Mouse (Mus musculus): ENCODE measurements around the gene Gm43720. TPM values are rescaled to one million over a fixed set of nuclear protein-coding genes. Genes with fewer than 3 reads are reported as not detected.

Gene Gm43720
- polyA plus RNA-seq, 1 experiment: not detected

- TF ChIP-seq POLR2A (IDR thresholded peaks at IDR 0.05; ENCODE audit: low read depth, low read length) (no peak), CTCF (conservative IDR thresholded peaks at IDR 0.05; ENCODE audit: insufficient read depth, insufficient read length, low read depth, low read length) (no peak)
- no peaks in the 10 kb centered on the region for H3K27me3 ChIP-seq (replicated peaks; ENCODE audit: control insufficient read depth, insufficient read depth, low read length)
- no peak for DNase-seq
- no peak overlapping the region for H3K4me3 ChIP-seq (ENCODE audit: insufficient read depth, low read depth, low read length)
- WGBS: 86% methylated on average over 10 of the region's 10 CpGs
- H3K4me1 ChIP-seq (ENCODE audit: control insufficient read depth, insufficient read depth, low read length): no peaks in the 10 kb centered on the region; the same call in 1 of the 2 replicates
- no peak overlapping the region for H3K27ac ChIP-seq (ENCODE audit: insufficient read depth, low read depth, low read length)
- H3K36me3 ChIP-seq (ENCODE audit: control insufficient read depth, insufficient read depth, low read length): no peaks in the 10 kb centered on the region
Observed at GRCm38 (mm10) chr5:138256966-138257584, 22.7 kb downstream of the Gm43720 start.

GRCm38 (mm10) chr5:138256094-138256467, 23.7 kb downstream of the Gm43720 start:
- no peaks in the 10 kb centered on the region for H3K36me3 ChIP-seq (ENCODE audit: control insufficient read depth, insufficient read depth, low read length)
- WGBS: 8% methylated on average over 7 of the region's 7 CpGs
- peak overlapping the region; percentile 71 for H3K27ac ChIP-seq (ENCODE audit: insufficient read depth, low read depth, low read length)
- H3K4me1 ChIP-seq (ENCODE audit: control insufficient read depth, insufficient read depth, low read length): no peaks in the 10 kb centered on the region; the same call in 1 of the 2 replicates
- H3K4me3 ChIP-seq (ENCODE audit: insufficient read depth, low read depth, low read length): peak overlapping the region; percentile 79
- TF ChIP-seq POLR2A (IDR thresholded peaks at IDR 0.05; ENCODE audit: low read depth, low read length) (no peak), CTCF (conservative IDR thresholded peaks at IDR 0.05; ENCODE audit: insufficient read depth, insufficient read length, low read depth, low read length) (no peak)
- no peak for DNase-seq
- no peaks in the 10 kb centered on the region for H3K27me3 ChIP-seq (replicated peaks; ENCODE audit: control insufficient read depth, insufficient read depth, low read length)

GRCm38 (mm10) chr5:138255353-138256093, 24.2 kb downstream of the Gm43720 start, which contains the start of gene Lamtor4:
Lamtor4 (plus strand) TSS chr5:138255482.
- TF ChIP-seq CTCF (conservative IDR thresholded peaks at IDR 0.05; ENCODE audit: insufficient read depth, insufficient read length, low read depth, low read length) (peak; percentile 48), POLR2A (IDR thresholded peaks at IDR 0.05; ENCODE audit: low read depth, low read length) (peak; percentile 74)
- no peaks in the 10 kb centered on the region for H3K36me3 ChIP-seq (ENCODE audit: control insufficient read depth, insufficient read depth, low read length)
- H3K4me1 ChIP-seq (ENCODE audit: control insufficient read depth, insufficient read depth, low read length): no peaks in the 10 kb centered on the region; the same call in 1 of the 2 replicates
- peak within 1 kb of the TSS; percentile 79 for H3K4me3 ChIP-seq (ENCODE audit: insufficient read depth, low read depth, low read length)
- peak; percentile 99 for DNase-seq
- no peaks in the 10 kb centered on the region for H3K27me3 ChIP-seq (replicated peaks; ENCODE audit: control insufficient read depth, insufficient read depth, low read length)
- under 1% methylated on average over 38 of the region's 38 CpGs for WGBS
- peak within 1 kb of the TSS; percentile 71 for H3K27ac ChIP-seq (ENCODE audit: insufficient read depth, low read depth, low read length)

- no peak overlapping the region for H3K4me3 ChIP-seq (ENCODE audit: insufficient read depth, low read depth, low read length)
- no peak for TF ChIP-seq CTCF (conservative IDR thresholded peaks at IDR 0.05; ENCODE audit: insufficient read depth, insufficient read length, low read depth, low read length)
- no peak for TF ChIP-seq POLR2A (IDR thresholded peaks at IDR 0.05; ENCODE audit: low read depth, low read length)
- H3K27ac ChIP-seq (ENCODE audit: insufficient read depth, low read depth, low read length): no peak overlapping the region
- no peak for DNase-seq
- 94% methylated on average over 3 of the region's 3 CpGs for WGBS
- H3K4me1 ChIP-seq (ENCODE audit: control insufficient read depth, insufficient read depth, low read length): no peaks in the 10 kb centered on the region; the same call in 1 of the 2 replicates
- H3K27me3 ChIP-seq (replicated peaks; ENCODE audit: control insufficient read depth, insufficient read depth, low read length): no peaks in the 10 kb centered on the region
- no peaks in the 10 kb centered on the region for H3K36me3 ChIP-seq (ENCODE audit: control insufficient read depth, insufficient read depth, low read length)
Observed at GRCm38 (mm10) chr5:138253061-138253460, 26.7 kb downstream of the Gm43720 start.

GRCm38 (mm10) chr5:138251144-138251543, 28.6 kb downstream of the Gm43720 start:
- WGBS: 86% methylated on average over 12 of the region's 12 CpGs
- no peak overlapping the region for H3K27ac ChIP-seq (ENCODE audit: insufficient read depth, low read depth, low read length)
- H3K27me3 ChIP-seq (replicated peaks; ENCODE audit: control insufficient read depth, insufficient read depth, low read length): no peaks in the 10 kb centered on the region
- no peak overlapping the region for H3K4me3 ChIP-seq (ENCODE audit: insufficient read depth, low read depth, low read length)
- no peaks in the 10 kb centered on the region for H3K36me3 ChIP-seq (ENCODE audit: control insufficient read depth, insufficient read depth, low read length)
- TF ChIP-seq POLR2A (IDR thresholded peaks at IDR 0.05; ENCODE audit: low read depth, low read length) (no peak), CTCF (conservative IDR thresholded peaks at IDR 0.05; ENCODE audit: insufficient read depth, insufficient read length, low read depth, low read length) (no peak)
- DNase-seq: no peak
- no peaks in the 10 kb centered on the region; the same call in 1 of the 2 replicates for H3K4me1 ChIP-seq (ENCODE audit: control insufficient read depth, insufficient read depth, low read length)

GRCm38 (mm10) chr5:138241511-138241910, 38.2 kb downstream of the Gm43720 start:
- TF ChIP-seq CTCF (conservative IDR thresholded peaks at IDR 0.05; ENCODE audit: insufficient read depth, insufficient read length, low read depth, low read length) (no peak), POLR2A (IDR thresholded peaks at IDR 0.05; ENCODE audit: low read depth, low read length) (no peak)
- no peak overlapping the region for H3K27ac ChIP-seq (ENCODE audit: insufficient read depth, low read depth, low read length)
- no peaks in the 10 kb centered on the region for H3K27me3 ChIP-seq (replicated peaks; ENCODE audit: control insufficient read depth, insufficient read depth, low read length)
- H3K4me3 ChIP-seq (ENCODE audit: insufficient read depth, low read depth, low read length): no peak overlapping the region
- no peak for DNase-seq
- no peaks in the 10 kb centered on the region for H3K36me3 ChIP-seq (ENCODE audit: control insufficient read depth, insufficient read depth, low read length)
- H3K4me1 ChIP-seq (ENCODE audit: control insufficient read depth, insufficient read depth, low read length): no peaks in the 10 kb centered on the region
- 38% methylated on average over 2 of the region's 2 CpGs for WGBS

GRCm38 (mm10) chr5:138234224-138234623, 45.5 kb downstream of the Gm43720 start:
- Histone ChIP-seq H3K27me3 (replicated peaks; ENCODE audit: control insufficient read depth, insufficient read depth, low read length) (no peaks in the 10 kb centered on the region), H3K27ac (ENCODE audit: insufficient read depth, low read depth, low read length) (peak overlapping the region; percentile 71), H3K4me1 (ENCODE audit: control insufficient read depth, insufficient read depth, low read length) (no peaks in the 10 kb centered on the region; the same call in 1 of the 2 replicates), H3K36me3 (ENCODE audit: control insufficient read depth, insufficient read depth, low read length) (no peaks in the 10 kb centered on the region), H3K4me3 (ENCODE audit: insufficient read depth, low read depth, low read length) (no peak overlapping the region)
- DNase-seq: no peak
- TF ChIP-seq POLR2A (IDR thresholded peaks at IDR 0.05; ENCODE audit: low read depth, low read length): no peak
- no peak for TF ChIP-seq CTCF (conservative IDR thresholded peaks at IDR 0.05; ENCODE audit: insufficient read depth, insufficient read length, low read depth, low read length)

Data from kidney, adult 2 months (tissue).